Mouse (Mus musculus): ENCODE measurements around the gene Ciao2a. TPM values are rescaled to one million over a fixed set of nuclear protein-coding genes. Genes with fewer than 3 reads are reported as not detected.

Gene Ciao2a
- polyA plus RNA-seq, 1 experiment, result 27.0 TPM

- peaks cover 3% of the 10 kb centered on the region for H3K4me1 ChIP-seq (ENCODE audit: control insufficient read depth, insufficient read depth, low read length)
- TF ChIP-seq CTCF (IDR thresholded peaks at IDR 0.05; ENCODE audit: control insufficient read depth, insufficient read depth, low read length), result no peak
- no peak for TF ChIP-seq POLR2A (IDR thresholded peaks at IDR 0.05; ENCODE audit: borderline replicate concordance, control insufficient read depth, low read depth, low read length)
- WGBS, result 2% methylated on average over 5 of the region's 5 CpGs
- H3K4me3 ChIP-seq (replicated peaks; ENCODE audit: control insufficient read depth, low read depth, low read length), result peak overlapping the region; percentile 79
- no peak overlapping the region for H3K27ac ChIP-seq (ENCODE audit: control insufficient read depth, insufficient read depth, low read depth, low read length, poor library complexity)
Observed at GRCm38 (mm10) chr9:66123648-66124047, 2.8 kb upstream of the Ciao2a start.

GRCm38 (mm10) chr9:66124111-66124531 lies 2.3 kb upstream of the Ciao2a start:
- WGBS, result under 1% methylated on average over 12 of the region's 12 CpGs
- H3K27ac ChIP-seq (ENCODE audit: control insufficient read depth, insufficient read depth, low read depth, low read length, poor library complexity), result peak overlapping the region; percentile 77
- H3K4me1 ChIP-seq (ENCODE audit: control insufficient read depth, insufficient read depth, low read length), result peaks cover 3% of the 10 kb centered on the region
- peak overlapping the region; percentile 79 for H3K4me3 ChIP-seq (replicated peaks; ENCODE audit: control insufficient read depth, low read depth, low read length)
- TF ChIP-seq CTCF (IDR thresholded peaks at IDR 0.05; ENCODE audit: control insufficient read depth, insufficient read depth, low read length), result no peak
- TF ChIP-seq POLR2A (IDR thresholded peaks at IDR 0.05; ENCODE audit: borderline replicate concordance, control insufficient read depth, low read depth, low read length), result no peak

- TF ChIP-seq POLR2A (IDR thresholded peaks at IDR 0.05; ENCODE audit: borderline replicate concordance, control insufficient read depth, low read depth, low read length) (peak; percentile 96), CTCF (IDR thresholded peaks at IDR 0.05; ENCODE audit: control insufficient read depth, insufficient read depth, low read length) (no peak)
- Histone ChIP-seq H3K4me1 (ENCODE audit: control insufficient read depth, insufficient read depth, low read length) (peaks cover 3% of the 10 kb centered on the region), H3K4me3 (replicated peaks; ENCODE audit: control insufficient read depth, low read depth, low read length) (peak overlapping the region; percentile 79), H3K27ac (ENCODE audit: control insufficient read depth, insufficient read depth, low read depth, low read length, poor library complexity) (peak overlapping the region; percentile 77)
- WGBS, result 15% methylated on average over 33 of the region's 33 CpGs
Observed at GRCm38 (mm10) chr9:66124681-66125542, 1.5 kb upstream of the Ciao2a start.

DNA sequence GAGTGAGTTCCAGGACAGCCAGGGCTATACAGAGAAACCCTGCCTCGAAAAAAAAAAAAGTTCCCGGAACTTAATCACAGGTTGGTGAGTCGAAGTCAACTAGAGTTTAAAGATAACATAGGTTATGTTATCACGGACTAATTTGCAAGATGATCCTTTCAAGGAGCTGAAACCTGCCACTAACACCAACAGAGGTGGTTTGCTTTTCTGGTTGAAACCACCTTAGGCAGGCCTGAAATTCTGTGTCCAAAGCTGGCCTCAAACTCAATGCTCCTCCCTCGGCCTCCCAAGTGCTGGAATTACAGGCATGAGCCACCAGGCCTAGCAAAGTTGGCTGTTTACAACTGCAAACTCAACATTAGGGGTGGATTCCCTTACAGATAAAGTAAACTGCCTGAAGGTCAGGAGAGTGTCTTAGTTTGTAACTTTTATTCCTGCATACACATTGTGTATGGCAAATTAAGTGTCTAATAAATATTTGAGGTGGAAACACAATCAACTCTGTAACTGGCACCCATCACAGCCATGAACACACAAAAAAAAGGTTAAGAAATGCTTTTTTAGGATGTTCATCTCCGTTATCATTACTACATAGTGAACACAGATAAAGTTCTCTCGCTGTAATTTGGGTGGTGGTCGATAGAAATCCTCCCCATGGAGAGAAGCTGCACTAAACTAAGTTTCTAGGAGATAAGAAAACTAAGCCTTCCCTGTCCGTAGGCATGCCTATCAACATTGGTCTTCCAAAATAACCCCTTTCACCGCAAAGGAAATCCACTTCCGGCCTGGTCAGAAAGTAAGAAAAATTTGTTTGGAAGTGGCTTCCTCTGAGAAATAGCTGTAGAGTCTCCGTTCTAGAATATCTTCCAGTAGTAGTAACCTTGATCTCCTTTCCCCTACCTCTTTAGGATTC lies 612 bp upstream of the Ciao2a start:
- Histone ChIP-seq H3K27ac (ENCODE audit: control insufficient read depth, insufficient read depth, low read depth, low read length, poor library complexity) (peak overlapping the region; percentile 73; the same call in 1 of the 2 replicates), H3K4me1 (ENCODE audit: control insufficient read depth, insufficient read depth, low read length) (peaks cover 3% of the 10 kb centered on the region), H3K4me3 (replicated peaks; ENCODE audit: control insufficient read depth, low read depth, low read length) (peak overlapping the region; percentile 38)
- WGBS, result 14% methylated on average over 12 of the region's 12 CpGs
- TF ChIP-seq POLR2A (IDR thresholded peaks at IDR 0.05; ENCODE audit: borderline replicate concordance, control insufficient read depth, low read depth, low read length) (no peak), CTCF (IDR thresholded peaks at IDR 0.05; ENCODE audit: control insufficient read depth, insufficient read depth, low read length) (no peak)

- H3K4me1 ChIP-seq (ENCODE audit: control insufficient read depth, insufficient read depth, low read length), result peaks cover 3% of the 10 kb centered on the region
- peak overlapping the region; percentile 74; the same call in 1 of the 2 replicates for H3K27ac ChIP-seq (ENCODE audit: control insufficient read depth, insufficient read depth, low read depth, low read length, poor library complexity)
- H3K4me3 ChIP-seq (replicated peaks; ENCODE audit: control insufficient read depth, low read depth, low read length), result peak overlapping the region; percentile 74
- 12% methylated on average over 6 of the region's 6 CpGs for WGBS
- no peak for TF ChIP-seq POLR2A (IDR thresholded peaks at IDR 0.05; ENCODE audit: borderline replicate concordance, control insufficient read depth, low read depth, low read length)
- TF ChIP-seq CTCF (IDR thresholded peaks at IDR 0.05; ENCODE audit: control insufficient read depth, insufficient read depth, low read length), result no peak
Observed at GRCm38 (mm10) chr9:66127193-66127546, 759 bp downstream of the Ciao2a start.

DNA sequence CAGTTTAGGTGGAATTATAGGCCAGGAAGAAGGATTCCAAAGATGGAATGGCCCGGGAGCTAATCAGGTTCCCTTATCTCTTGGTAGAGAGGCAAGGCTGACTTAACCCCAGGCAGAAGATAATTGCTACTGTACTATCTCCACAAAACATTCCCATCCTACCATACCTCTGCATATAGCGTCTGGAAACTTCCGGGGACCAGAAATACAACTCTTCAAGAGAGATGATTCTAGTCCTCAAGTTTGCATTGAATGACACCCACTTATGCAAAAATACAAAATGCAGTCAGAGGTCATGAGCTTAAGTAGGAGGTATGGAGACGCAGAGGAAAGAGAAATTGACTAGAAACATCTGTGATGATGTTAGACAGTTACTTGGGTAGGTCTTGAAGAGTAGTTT lies 1.5 kb downstream of the Ciao2a start:
- Histone ChIP-seq H3K4me1 (ENCODE audit: control insufficient read depth, insufficient read depth, low read length) (peaks cover 3% of the 10 kb centered on the region), H3K27ac (ENCODE audit: control insufficient read depth, insufficient read depth, low read depth, low read length, poor library complexity) (no peak overlapping the region), H3K4me3 (replicated peaks; ENCODE audit: control insufficient read depth, low read depth, low read length) (no peak overlapping the region)
- WGBS, result 65% methylated on average over 4 of the region's 4 CpGs
- no peak for TF ChIP-seq CTCF (IDR thresholded peaks at IDR 0.05; ENCODE audit: control insufficient read depth, insufficient read depth, low read length)

GRCm38 (mm10) chr9:66131466-66131865 lies 5.1 kb downstream of the Ciao2a start:
- 31% methylated on average over 2 of the region's 2 CpGs for WGBS
- H3K4me3 ChIP-seq (replicated peaks; ENCODE audit: control insufficient read depth, low read depth, low read length), result no peak overlapping the region
- peak overlapping the region; percentile 29; the same call in 1 of the 2 replicates for H3K27ac ChIP-seq (ENCODE audit: control insufficient read depth, insufficient read depth, low read depth, low read length, poor library complexity)
- H3K4me1 ChIP-seq (ENCODE audit: control insufficient read depth, insufficient read depth, low read length), result peaks cover 1% of the 10 kb centered on the region; the same call in 1 of the 2 replicates
- TF ChIP-seq POLR2A (IDR thresholded peaks at IDR 0.05; ENCODE audit: borderline replicate concordance, control insufficient read depth, low read depth, low read length), result no peak
- TF ChIP-seq CTCF (IDR thresholded peaks at IDR 0.05; ENCODE audit: control insufficient read depth, insufficient read depth, low read length), result no peak

GRCm38 (mm10) chr9:66135967-66136366 lies 9.6 kb downstream of the Ciao2a start:
- TF ChIP-seq POLR2A (IDR thresholded peaks at IDR 0.05; ENCODE audit: borderline replicate concordance, control insufficient read depth, low read depth, low read length), result no peak
- TF ChIP-seq CTCF (IDR thresholded peaks at IDR 0.05; ENCODE audit: control insufficient read depth, insufficient read depth, low read length), result peak; percentile 56; the same call in 1 of the 2 replicates
- no peak overlapping the region for H3K4me3 ChIP-seq (replicated peaks; ENCODE audit: control insufficient read depth, low read depth, low read length)
- WGBS, result 36% methylated on average over 4 of the region's 4 CpGs
- H3K27ac ChIP-seq (ENCODE audit: control insufficient read depth, insufficient read depth, low read depth, low read length, poor library complexity), result no peak overlapping the region
- no peaks in the 10 kb centered on the region; the same call in 1 of the 2 replicates for H3K4me1 ChIP-seq (ENCODE audit: control insufficient read depth, insufficient read depth, low read length)

Measured in bone marrow, adult 2 months (tissue).